Mouse (Mus musculus) gastrocnemius, postnatal 25 days (tissue): Measurements from ENCODE around the gene Csf3. TPM values are rescaled to one million over a fixed set of nuclear protein-coding genes. Genes with fewer than 3 reads are reported as not detected.
"Not testable (repeated sequence)": the region's sequence is repeated elsewhere in the genome, so short reads cannot be mapped to it uniquely, and the experiment has no call there.

Experiments
- DNase-seq: peaks from one replicate; pipeline ENCODE4 v3.0.0; 2022
- total RNA-seq, 2 experiments: library from RNA; stranded (reverse); gene quantifications; 1 replicate in 1 of 2; 2 replicates in 1 of 2; pipeline ENCODE4 v1.2.3; 2021

The Csf3 gene
- total RNA-seq, 2 experiments from 2014 or later: not detected

- no peak for DNase-seq
Measured at GRCm38 (mm10) chr11:98696454-98697216, 4.4 kb upstream of the Csf3 start.

GRCm38 (mm10) chr11:98697225-98697624 lies 3.8 kb upstream of the Csf3 start:
- no peak for DNase-seq

GRCm38 (mm10) chr11:98698849-98699640 lies 2.0 kb upstream of the Csf3 start:
- DNase-seq: no peak

- no peak for DNase-seq
Measured at GRCm38 (mm10) chr11:98699911-98700310, 1.2 kb upstream of the Csf3 start.

GRCm38 (mm10) chr11:98702323-98702722 lies 1.3 kb downstream of the Csf3 start:
- no peak for DNase-seq

GRCm38 (mm10) chr11:98705021-98705420 lies 4.0 kb downstream of the Csf3 start:
- DNase-seq: no peak

- DNase-seq: no peak
Measured at GRCm38 (mm10) chr11:98707401-98708281, 6.6 kb downstream of the Csf3 start.

GRCm38 (mm10) chr11:98708282-98708956 lies 7.4 kb downstream of the Csf3 start:
- no peak for DNase-seq

- no peak for DNase-seq
Measured at GRCm38 (mm10) chr11:98709001-98709741, 8.1 kb downstream of the Csf3 start.

GRCm38 (mm10) chr11:98710416-98711045 lies 9.5 kb downstream of the Csf3 start:
- peak; percentile 70 for DNase-seq

- DNase-seq: no peak
Measured at GRCm38 (mm10) chr11:98711046-98711434, 10.0 kb downstream of the Csf3 start.

- DNase-seq: not testable (repeated sequence)
Measured at GRCm38 (mm10) chr11:98712009-98712408, 10.9 kb downstream of the Csf3 start.

GRCm38 (mm10) chr11:98713703-98714102 lies 12.6 kb downstream of the Csf3 start:
- no peak for DNase-seq

- no peak for DNase-seq
Measured at GRCm38 (mm10) chr11:98715946-98716345, 14.9 kb downstream of the Csf3 start.

GRCm38 (mm10) chr11:98717904-98718303 lies 16.8 kb downstream of the Csf3 start:
- DNase-seq: peak; percentile 77

- no peak for DNase-seq
Measured at GRCm38 (mm10) chr11:98720756-98721155, 19.7 kb downstream of the Csf3 start.

GRCm38 (mm10) chr11:98721458-98722226 lies 20.6 kb downstream of the Csf3 start:
- DNase-seq: peak; percentile 89

GRCm38 (mm10) chr11:98723098-98723497 lies 22.0 kb downstream of the Csf3 start:
- DNase-seq: no peak

GRCm38 (mm10) chr11:98725926-98726506 lies 25.0 kb downstream of the Csf3 start:
- DNase-seq: no peak
